22 mouse cellular contexts compared by ENCODE assay signal in genomic region chr7:63462684-63463083, GRCm38 (mm10). TPM values are rescaled to one million over a fixed set of nuclear protein-coding genes. Genes with fewer than 3 reads are reported as not detected.
A peak's percentile ranks its signal among the peaks of the same experiment; 100 is the strongest.
DNase-seq lines count a peak whose midpoint lies in the region; TF ChIP-seq lines count a peak whose summit lies in the region.
"Had no signal": no experiment of that assay in that cellular context is flagged by ENCODE, and none has a peak within 500 bp of the region (broad histone marks: within the 10 kb centered on the region; RNA-seq: fewer than 3 reads in every experiment).

No protein-coding gene starts in this region.

- TF ChIP-seq POLR2A in brain, embryonic 14.5 days (IDR thresholded peaks at IDR 0.05; ENCODE audit: borderline replicate concordance, extremely low read depth, insufficient read depth, insufficient read length, poor library complexity, severe bottlenecking), result no peak
- no peak for TF ChIP-seq POLR2A in kidney, adult 2 months (IDR thresholded peaks at IDR 0.05; ENCODE audit: low read depth, low read length)

- no peaks in the 10 kb centered on the region for H3K27me3 ChIP-seq in kidney, adult 2 months (replicated peaks; ENCODE audit: control insufficient read depth, insufficient read depth, low read length)
- H3K27me3 ChIP-seq: hindbrain, embryonic 12.5 days; limb, embryonic 13.5 days; liver, embryonic 13.5 days had no signal

- no peaks in the 10 kb centered on the region for H3K36me3 ChIP-seq in kidney, adult 2 months (ENCODE audit: control insufficient read depth, insufficient read depth, low read length)
- H3K36me3 ChIP-seq: forebrain, embryonic 10.5 days; hindbrain, embryonic 12.5 days; limb, embryonic 13.5 days; liver, embryonic 13.5 days had no signal

- DNase-seq in cerebellum, adult 9-11 months, result peak; percentile 59
- no peak for DNase-seq in cerebellum, adult 11-12 months
- DNase-seq in left cerebral cortex, adult 11 months (ENCODE audit: low spot score), result peak; percentile 31
- no peak for DNase-seq in left cerebral cortex, postnatal 10 days (ENCODE audit: extremely low spot score in 1 of 2, low spot score in 2 of 2)
- DNase-seq in brain, embryonic 14.5 days (ENCODE audit: low read depth), result peak; percentile 9
- DNase-seq in left cerebral cortex, adult 2 months (ENCODE audit: extremely low spot score in 1 of 2, low spot score in 2 of 2), result no peak
- DNase-seq in kidney, adult 2 months, result no peak
- DNase-seq: adrenal gland, postnatal 25 days; cerebellum, postnatal 14 days; heart, postnatal 10 days; kidney, adult 18-20 months; kidney, postnatal 10 days; liver, embryonic 13.5 days; lung, embryonic 14.5 days; lung, postnatal 36 days; thymus, adult 2 months had no signal

- no peak for TF ChIP-seq CTCF in brain, embryonic 14.5 days (IDR thresholded peaks at IDR 0.05; ENCODE audit: borderline replicate concordance, extremely low read depth, insufficient read depth, insufficient read length)
- no peak for TF ChIP-seq CTCF in left cerebral cortex, adult 2 months (IDR thresholded peaks at IDR 0.05)
- TF ChIP-seq CTCF in kidney, adult 2 months (conservative IDR thresholded peaks at IDR 0.05; ENCODE audit: insufficient read depth, insufficient read length, low read depth, low read length), result no peak

- peak overlapping the region; percentile 45; the same call in 1 of the 2 replicates for H3K27ac ChIP-seq in left cerebral cortex, adult 2 months
- H3K27ac ChIP-seq in kidney, adult 2 months (ENCODE audit: insufficient read depth, low read depth, low read length), result no peak overlapping the region
- H3K27ac ChIP-seq: forebrain, embryonic 10.5 days; hindbrain, embryonic 12.5 days; limb, embryonic 13.5 days; liver, embryonic 13.5 days had no signal

- no peak overlapping the region for H3K4me3 ChIP-seq in left cerebral cortex, adult 2 months
- no peak overlapping the region for H3K4me3 ChIP-seq in kidney, adult 2 months (ENCODE audit: insufficient read depth, low read depth, low read length)
- H3K4me3 ChIP-seq: forebrain, embryonic 10.5 days; hindbrain, embryonic 12.5 days; limb, embryonic 13.5 days; liver, embryonic 13.5 days had no signal

- H3K4me1 ChIP-seq in kidney, adult 2 months (ENCODE audit: control insufficient read depth, insufficient read depth, low read length), result no peaks in the 10 kb centered on the region
- H3K4me1 ChIP-seq: forebrain, embryonic 10.5 days; hindbrain, embryonic 12.5 days; limb, embryonic 13.5 days; liver, embryonic 13.5 days had no signal

- intact Hi-C loops in left cerebral cortex, postnatal 10 days (cut with DNase I), result no loop called here
- intact Hi-C loops in left cerebral cortex, adult 2 months (cut with DNase I), result loop anchor here (5.0 kb wide), 2 partner anchors 90 to 115 kb away; no protein-coding TSS in a partner anchor

- WGBS in kidney, adult 2 months, result 85% methylated on average over 2 of the region's 2 CpGs

RNA-seq across cellular contexts. Expression of gene Otud7a, which starts 18.1 kb away (rescaled TPM):
- total RNA-seq in left cerebral cortex, postnatal 10 days (2021), result 10 to 100 TPM; 61.3 to 66.2 TPM
- 8.8 and 16.0 TPM in 2 replicates for polyA plus RNA-seq in brain, embryonic 14.5 days (2012; rRNA removed)
- 10 to 100 TPM; 81.9 to 86.2 TPM for total RNA-seq in left cerebral cortex, adult 2 months (2021)
- polyA plus RNA-seq in kidney, adult 2 months (2012; rRNA removed), result 0.08 TPM in 1 of 2 replicates, not detected in the other
- total RNA-seq: CH12.LX; MEL; neutrophil, adult 5-6 weeks had no signal
- polyA plus RNA-seq: liver, embryonic 13.5 days had no signal

Comparison
In these comparisons a context has a peak if more than half of its experiments do, and no peak if none do; other contexts are left out.
1. DNase-seq: peak in cerebellum, adult 9-11 months (single experiment), left cerebral cortex, adult 11 months (single experiment) and brain, embryonic 14.5 days (single experiment); none in cerebellum, adult 11-12 months (single experiment), left cerebral cortex, postnatal 10 days (0 of 2), left cerebral cortex, adult 2 months (0 of 2) and kidney, adult 2 months (single experiment).